Mouse (Mus musculus) bone marrow macrophage, adult 2 months (primary cell): ENCODE measurements around the gene Ifrd2.

Experiments used
- CTCF ChIP-seq: IDR thresholded peaks from 2 replicates; pipeline ENCODE4 v1.5.1; 2012; ENCODE audit warnings: low read depth, mild to moderate bottlenecking, low read length, moderate library complexity
- POLR2A ChIP-seq: IDR thresholded peaks from 2 replicates; pipeline ENCODE4 v1.6.1; 2012; ENCODE audit warnings: mild to moderate bottlenecking, low read depth, low read length, borderline replicate concordance

DNA sequence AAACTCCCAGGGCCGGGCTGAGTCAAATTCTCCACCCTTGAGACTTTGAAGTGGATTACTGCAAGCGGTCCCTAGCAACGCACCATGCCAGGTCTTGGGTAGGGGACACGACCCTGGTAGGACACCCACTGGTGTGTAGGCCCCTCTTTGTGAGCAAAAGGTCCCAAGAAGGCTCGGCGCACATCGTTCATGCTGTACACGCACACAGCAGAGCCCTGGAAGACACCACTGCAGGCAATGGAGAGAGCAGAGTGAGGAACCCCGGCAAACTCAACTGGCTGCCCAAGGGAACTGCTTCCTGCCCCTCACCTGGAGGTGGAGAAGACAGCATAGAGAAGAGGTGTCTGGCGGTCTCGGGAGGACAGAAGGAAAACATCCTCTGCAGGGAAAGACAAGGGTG, 13.8 kb downstream of the Ifrd2 start:
- no peak for TF ChIP-seq CTCF
- no peak for TF ChIP-seq POLR2A
